Mouse (Mus musculus) right cerebral cortex, adult 18-20 months (tissue): ENCODE data around the gene Myl7.
"Not testable (repeated sequence)": the region's sequence is repeated elsewhere in the genome, so short reads cannot be mapped to it uniquely, and the experiment has no call there.

Source experiments
- DNase-seq: peaks from one replicate; pipeline ENCODE4 v3.0.0; 2022; ENCODE audit warnings: mixed read lengths

Myl7 gene

GRCm38 (mm10) chr11:5902390-5902789, 3.8 kb upstream of the Myl7 start:
- DNase-seq, result no peak

GRCm38 (mm10) chr11:5901950-5902349, 3.4 kb upstream of the Myl7 start:
- DNase-seq, result peak; percentile 66

GRCm38 (mm10) chr11:5901320-5901719, 2.7 kb upstream of the Myl7 start:
- no peak for DNase-seq

- DNase-seq, result no peak
Measured at GRCm38 (mm10) chr11:5899286-5899685, 704 bp upstream of the Myl7 start.

- no peak for DNase-seq
Measured at GRCm38 (mm10) chr11:5897839-5898238, 743 bp downstream of the Myl7 start.

GRCm38 (mm10) chr11:5897230-5897629, 1.4 kb downstream of the Myl7 start:
- no peak for DNase-seq

GRCm38 (mm10) chr11:5893807-5894206, 4.8 kb downstream of the Myl7 start:
- no peak for DNase-seq

GRCm38 (mm10) chr11:5892810-5893368, 5.7 kb downstream of the Myl7 start:
- no peak for DNase-seq

GRCm38 (mm10) chr11:5892151-5892591, 6.4 kb downstream of the Myl7 start:
- DNase-seq, result no peak

GRCm38 (mm10) chr11:5888563-5888962, 10.0 kb downstream of the Myl7 start:
- not testable (repeated sequence) for DNase-seq

- DNase-seq, result no peak
Measured at GRCm38 (mm10) chr11:5887250-5887649, 11.3 kb downstream of the Myl7 start.

- peak; percentile 58 for DNase-seq
Measured at GRCm38 (mm10) chr11:5886187-5886586, 12.4 kb downstream of the Myl7 start.

- no peak for DNase-seq
Measured at GRCm38 (mm10) chr11:5882518-5882917, 16.1 kb downstream of the Myl7 start.

GRCm38 (mm10) chr11:5879905-5880304, 18.7 kb downstream of the Myl7 start:
- peak; percentile 36 for DNase-seq

GRCm38 (mm10) chr11:5878661-5879060, 19.9 kb downstream of the Myl7 start:
- no peak for DNase-seq

GRCm38 (mm10) chr11:5877921-5878526, 20.6 kb downstream of the Myl7 start, which contains the start of gene Pold2:
Gene Pold2 (minus strand): TSS chr11:5878292.
- peak; percentile 98 for DNase-seq

- DNase-seq, result no peak
Measured at GRCm38 (mm10) chr11:5877421-5877820, 21.2 kb downstream of the Myl7 start.

GRCm38 (mm10) chr11:5873192-5873591, 25.4 kb downstream of the Myl7 start:
- no peak for DNase-seq

GRCm38 (mm10) chr11:5872707-5873106, 25.9 kb downstream of the Myl7 start:
- no peak for DNase-seq

- DNase-seq, result no peak
Measured at GRCm38 (mm10) chr11:5870069-5870468, 28.5 kb downstream of the Myl7 start.

- no peak for DNase-seq
Measured at GRCm38 (mm10) chr11:5869331-5869730, 29.3 kb downstream of the Myl7 start.

- no peak for DNase-seq
Measured at GRCm38 (mm10) chr11:5868324-5868723, 30.3 kb downstream of the Myl7 start.

GRCm38 (mm10) chr11:5867196-5867595, 31.4 kb downstream of the Myl7 start:
- no peak for DNase-seq

- DNase-seq, result no peak
Measured at GRCm38 (mm10) chr11:5862394-5863105, 36.0 kb downstream of the Myl7 start.
